Mouse (Mus musculus) common myeloid progenitor, adult 5-6 weeks (primary cell): Measurements from ENCODE around the gene Ift122. TPM values are rescaled to one million over a fixed set of nuclear protein-coding genes. Genes with fewer than 3 reads are reported as not detected.
A peak's percentile ranks its signal among the peaks of the same experiment; 100 is the strongest.

Experiments
- ATAC-seq: replicated peaks from 2 replicates; pipeline ENCODE4 v1.8.0; 2016; ENCODE audit warnings: low read depth, mild to moderate bottlenecking, moderate TSS enrichment, inconsistent platforms; ENCODE audit not compliant: poor library complexity, severe bottlenecking
- total RNA-seq: library from RNA; stranded (forward); fragments of 200-1000, 187-1606 nt; gene quantifications from 2 replicates; pipeline ENCODE4 v1.2.3, GENCODE M21; 2017

The Ift122 gene
- total RNA-seq, 1 experiment from 2014 or later = 6.2 TPM

GRCm38 (mm10) chr6:115915601-115916445 is 62.6 kb downstream of the Ift122 start:
- no peak for ATAC-seq

GRCm38 (mm10) chr6:115916611-115917010 is 63.3 kb downstream of the Ift122 start:
- no peak for ATAC-seq

- ATAC-seq = no peak
Observed at GRCm38 (mm10) chr6:115918615-115919014, 65.3 kb downstream of the Ift122 start.

GRCm38 (mm10) chr6:115919876-115920275 is 66.6 kb downstream of the Ift122 start:
- no peak for ATAC-seq

- ATAC-seq = no peak
Observed at GRCm38 (mm10) chr6:115924829-115925228, 71.6 kb downstream of the Ift122 start.

- no peak for ATAC-seq
Observed at GRCm38 (mm10) chr6:115926416-115926815, 73.1 kb downstream of the Ift122 start.

GRCm38 (mm10) chr6:115927292-115928242 is 74.3 kb downstream of the Ift122 start:
- no peak for ATAC-seq

- ATAC-seq = no peak
Observed at GRCm38 (mm10) chr6:115930018-115930417, 76.7 kb downstream of the Ift122 start.

GRCm38 (mm10) chr6:115931639-115932038 is 78.4 kb downstream of the Ift122 start, which contains the start of gene Rho:
TSS of gene Rho (plus strand) at chr6:115931748.
- no peak for ATAC-seq

GRCm38 (mm10) chr6:115932391-115932790 is 79.1 kb downstream of the Ift122 start:
- no peak for ATAC-seq

- ATAC-seq = no peak
Observed at GRCm38 (mm10) chr6:115935544-115935943, 82.3 kb downstream of the Ift122 start.

- no peak for ATAC-seq
Observed at GRCm38 (mm10) chr6:115938011-115938410, 84.7 kb downstream of the Ift122 start.

GRCm38 (mm10) chr6:115938798-115939197 is 85.5 kb downstream of the Ift122 start:
- no peak for ATAC-seq

GRCm38 (mm10) chr6:115940603-115941002 is 87.3 kb downstream of the Ift122 start:
- no peak for ATAC-seq

GRCm38 (mm10) chr6:115941128-115941527 is 87.9 kb downstream of the Ift122 start:
- ATAC-seq = peak; percentile 24; the same call in 1 of the 2 replicates

- no peak for ATAC-seq
Observed at GRCm38 (mm10) chr6:115943498-115944427, 90.5 kb downstream of the Ift122 start.

GRCm38 (mm10) chr6:115944638-115945037 is 91.4 kb downstream of the Ift122 start, which contains the start of gene H1foo:
TSS of gene H1foo (plus strand) at chr6:115944938.
- ATAC-seq = no peak

GRCm38 (mm10) chr6:115945633-115946032 is 92.4 kb downstream of the Ift122 start:
- no peak for ATAC-seq

- peak; percentile 85 for ATAC-seq
Observed at GRCm38 (mm10) chr6:115946389-115946788, 93.1 kb downstream of the Ift122 start.
